Mouse (Mus musculus): ENCODE results near the gene Dcaf4. TPM values are rescaled to one million over a fixed set of nuclear protein-coding genes. Genes with fewer than 3 reads are reported as not detected.

Dcaf4 gene
- polyA plus RNA-seq, 1 experiment from 2014 or later, result 27.6 TPM

DNA sequence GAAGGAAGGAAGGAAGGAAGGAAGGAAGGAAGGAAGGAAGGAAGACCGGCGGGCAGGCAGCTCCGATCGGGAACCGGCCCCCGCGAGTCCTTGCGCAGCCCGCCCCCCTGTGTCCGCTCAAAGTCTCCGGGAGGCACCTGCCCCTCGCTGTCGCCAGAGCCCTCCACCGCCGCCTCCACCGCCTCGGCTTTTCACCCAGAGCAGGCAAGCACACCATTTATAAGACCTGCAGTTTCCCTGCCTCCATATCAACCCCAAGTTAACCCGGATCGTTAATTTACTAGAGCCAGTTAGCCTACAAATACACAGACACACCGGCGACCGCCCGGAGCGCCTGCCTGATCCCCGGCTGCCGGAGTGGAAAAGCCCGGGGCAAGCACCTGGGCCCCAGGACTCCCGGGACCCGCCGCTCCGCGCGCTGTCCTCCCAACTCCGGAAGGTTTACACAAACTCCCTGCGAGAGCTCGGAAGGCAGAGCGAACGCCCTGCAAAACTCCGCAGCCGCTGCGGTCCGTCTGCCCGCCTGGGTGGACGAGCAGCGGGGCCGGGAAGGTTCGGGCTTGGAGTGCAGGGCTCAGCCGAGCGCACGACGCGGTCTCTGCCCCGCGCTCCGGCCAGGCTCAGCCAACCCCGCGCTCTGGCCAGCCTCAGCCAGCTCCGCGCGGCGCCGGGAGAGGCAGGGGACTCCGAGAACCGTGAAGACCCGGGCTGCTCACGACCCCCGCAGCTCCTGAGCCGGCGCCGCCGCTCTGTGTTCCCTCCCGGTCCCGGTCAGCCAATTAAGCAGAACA is 33.4 kb upstream of the Dcaf4 start:
- DNase-seq (ENCODE audit: low spot score), result peak; percentile 89
- peaks cover 27% of the 10 kb centered on the region for H3K4me1 ChIP-seq
- no peaks in the 10 kb centered on the region for H3K36me3 ChIP-seq
- peak overlapping the region; percentile 95 for H3K27ac ChIP-seq
- H3K4me3 ChIP-seq, result peak overlapping the region; percentile 91
- under 1% methylated on average over 73 of the region's 73 CpGs for WGBS
- peaks cover 3% of the 10 kb centered on the region for H3K9me3 ChIP-seq
- no peaks in the 10 kb centered on the region for H3K27me3 ChIP-seq (ENCODE audit: insufficient read depth, poor library complexity, severe bottlenecking)

DNA sequence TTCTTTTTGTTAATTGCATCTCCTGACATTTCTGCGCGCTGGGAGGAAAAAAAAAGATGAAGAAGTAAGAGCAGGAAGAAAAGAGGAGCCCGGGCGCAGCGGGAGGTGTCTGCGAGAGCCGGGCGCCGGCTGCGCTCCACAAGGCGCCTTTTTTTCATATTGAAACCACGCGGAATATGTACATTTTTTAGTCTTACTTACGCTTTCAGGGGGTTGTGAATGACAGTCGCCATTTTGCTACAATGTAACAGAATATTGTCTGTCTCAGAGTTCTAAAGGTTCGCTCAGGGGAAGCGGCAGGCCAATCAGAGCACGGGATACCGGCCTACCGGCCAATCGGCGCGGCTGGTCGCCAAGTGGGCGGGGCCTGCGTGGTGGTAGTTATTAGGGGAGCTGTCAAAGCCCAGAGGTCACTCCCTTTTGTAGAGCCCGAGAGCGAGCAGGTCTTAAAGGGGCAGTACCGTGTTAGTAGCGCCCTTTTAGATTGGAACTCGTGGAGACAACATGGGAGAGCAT is 32.7 kb upstream of the Dcaf4 start, which contains the start of gene Dpf3:
Dpf3 (minus strand) TSS at position 241 of the 516 bp plus-strand sequence.
- Histone ChIP-seq H3K27ac (peak within 1 kb of the TSS; percentile 95), H3K9me3 (peaks cover 3% of the 10 kb centered on the region), H3K4me1 (peaks cover 27% of the 10 kb centered on the region), H3K4me3 (peak within 1 kb of the TSS; percentile 91), H3K27me3 (ENCODE audit: insufficient read depth, poor library complexity, severe bottlenecking) (no peaks in the 10 kb centered on the region), H3K36me3 (no peaks in the 10 kb centered on the region)
- DNase-seq (ENCODE audit: low spot score), result peak; percentile 99
- WGBS, result under 1% methylated on average over 31 of the region's 31 CpGs

DNA sequence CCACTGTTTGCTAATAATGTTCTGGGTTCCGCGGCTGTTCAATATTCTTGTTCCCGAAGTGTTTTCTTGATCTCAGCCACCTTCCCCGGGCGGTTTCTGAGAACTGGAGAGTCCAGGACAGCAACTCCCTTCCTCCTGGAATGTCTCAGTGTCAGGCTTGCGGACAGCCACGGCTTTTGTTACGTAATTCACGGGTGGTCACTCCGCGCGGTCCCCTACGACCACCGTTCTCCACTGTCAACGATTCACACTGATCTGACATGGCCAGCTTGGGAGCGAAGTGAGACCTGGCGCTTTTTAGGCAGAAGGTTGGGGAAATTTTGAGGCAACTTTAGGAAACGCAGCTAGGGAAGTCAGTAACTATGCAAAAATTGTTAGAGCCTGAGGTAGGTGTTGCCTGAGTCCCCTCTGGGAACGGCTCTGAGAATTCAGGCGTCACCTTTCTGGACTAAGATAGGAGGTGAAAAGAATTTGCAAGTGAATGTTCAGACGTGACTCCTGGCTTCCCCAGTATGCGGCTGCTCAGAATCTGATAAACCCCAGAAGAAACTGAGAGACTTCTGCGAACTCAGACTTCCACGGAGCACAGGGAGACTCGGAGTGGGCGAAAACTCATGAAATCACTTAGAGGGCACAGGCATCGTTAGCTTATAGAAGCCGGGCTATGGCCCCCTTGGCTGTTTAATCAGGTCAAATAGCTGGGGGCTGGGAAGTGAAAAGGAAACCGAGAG is 31.9 kb upstream of the Dcaf4 start:
- Histone ChIP-seq H3K36me3 (no peaks in the 10 kb centered on the region), H3K27me3 (ENCODE audit: insufficient read depth, poor library complexity, severe bottlenecking) (no peaks in the 10 kb centered on the region), H3K4me3 (peak overlapping the region; percentile 91), H3K4me1 (peaks cover 26% of the 10 kb centered on the region), H3K9me3 (peaks cover 3% of the 10 kb centered on the region), H3K27ac (peak overlapping the region; percentile 95)
- under 1% methylated on average over 29 of the region's 29 CpGs for WGBS
- peak; percentile 85 for DNase-seq (ENCODE audit: low spot score)

DNA sequence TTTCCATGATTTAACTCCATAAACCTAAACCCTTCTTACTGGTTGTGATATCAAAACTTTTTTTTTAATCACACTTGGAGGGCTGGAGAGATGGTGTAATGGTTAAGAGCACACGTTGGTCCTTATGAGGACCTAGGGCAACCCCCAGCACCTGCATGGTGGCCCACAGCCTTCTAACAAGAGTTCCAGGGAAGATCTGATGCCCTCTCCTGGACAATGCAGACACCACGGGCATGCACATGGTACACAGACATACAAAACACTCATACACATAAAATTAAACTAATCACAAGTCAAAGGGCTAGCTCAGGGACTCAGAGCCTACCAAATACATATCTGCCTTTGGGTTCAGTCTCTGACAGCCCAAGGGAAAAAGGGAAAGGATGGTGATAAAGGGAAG is 30.5 kb upstream of the Dcaf4 start:
- H3K4me3 ChIP-seq, result no peak overlapping the region
- DNase-seq (ENCODE audit: low spot score), result no peak
- H3K27me3 ChIP-seq (ENCODE audit: insufficient read depth, poor library complexity, severe bottlenecking), result no peaks in the 10 kb centered on the region
- peaks cover 27% of the 10 kb centered on the region for H3K4me1 ChIP-seq
- H3K27ac ChIP-seq, result no peak overlapping the region
- no peaks in the 10 kb centered on the region for H3K36me3 ChIP-seq
- H3K9me3 ChIP-seq, result peaks cover 3% of the 10 kb centered on the region
- 38% methylated on average over 2 of the region's 2 CpGs for WGBS

DNA sequence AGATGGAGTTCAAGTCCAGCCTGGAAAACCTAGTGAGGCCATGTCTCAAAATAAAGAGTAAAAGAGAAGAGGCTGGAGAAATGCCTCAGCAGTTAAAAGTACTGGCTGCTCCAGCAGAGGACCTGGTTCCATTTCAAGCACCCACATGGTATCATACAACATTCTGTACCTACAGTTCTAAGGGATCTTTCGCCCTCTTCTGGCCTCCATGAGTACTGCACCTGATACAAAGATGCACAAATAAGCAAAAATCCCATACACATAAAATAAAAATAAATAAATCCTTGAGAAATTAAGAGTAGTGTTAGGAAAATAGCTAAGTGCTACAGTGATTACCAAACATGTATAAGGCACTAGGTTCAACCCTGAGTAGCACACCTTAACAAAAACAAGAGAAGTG is 28.7 kb upstream of the Dcaf4 start:
- Histone ChIP-seq H3K9me3 (peaks cover 3% of the 10 kb centered on the region), H3K4me1 (peaks cover 33% of the 10 kb centered on the region), H3K27ac (no peak overlapping the region), H3K27me3 (ENCODE audit: insufficient read depth, poor library complexity, severe bottlenecking) (no peaks in the 10 kb centered on the region), H3K4me3 (no peak overlapping the region), H3K36me3 (no peaks in the 10 kb centered on the region)
- no peak for DNase-seq (ENCODE audit: low spot score)
- 38% methylated on average over 1 of the region's 1 CpGs for WGBS

DNA sequence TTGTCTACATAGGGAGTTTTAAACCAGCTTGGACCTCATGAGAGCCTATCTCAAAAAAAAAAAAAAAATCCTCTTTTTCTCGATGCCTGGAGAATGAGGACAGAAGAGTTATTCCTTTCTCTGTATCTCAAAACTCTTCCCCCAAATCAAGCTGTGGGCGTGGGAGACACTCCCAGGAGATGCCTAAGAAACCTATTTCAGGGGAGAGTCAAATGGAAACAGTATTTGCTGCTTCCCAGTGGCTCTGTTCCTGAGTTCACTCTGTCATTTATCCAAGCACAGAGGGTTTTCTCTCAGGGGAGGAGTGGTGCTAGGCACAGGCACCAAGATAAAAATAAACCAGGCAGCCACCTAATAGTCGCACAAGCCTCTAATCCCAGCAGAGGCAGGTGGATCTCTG is 27.5 kb upstream of the Dcaf4 start:
- DNase-seq (ENCODE audit: low spot score), result no peak
- Histone ChIP-seq H3K27me3 (ENCODE audit: insufficient read depth, poor library complexity, severe bottlenecking) (no peaks in the 10 kb centered on the region), H3K9me3 (peaks cover 3% of the 10 kb centered on the region), H3K36me3 (no peaks in the 10 kb centered on the region), H3K27ac (no peak overlapping the region), H3K4me1 (peaks cover 33% of the 10 kb centered on the region), H3K4me3 (no peak overlapping the region)
- WGBS, result 54% methylated on average over 3 of the region's 3 CpGs

DNA sequence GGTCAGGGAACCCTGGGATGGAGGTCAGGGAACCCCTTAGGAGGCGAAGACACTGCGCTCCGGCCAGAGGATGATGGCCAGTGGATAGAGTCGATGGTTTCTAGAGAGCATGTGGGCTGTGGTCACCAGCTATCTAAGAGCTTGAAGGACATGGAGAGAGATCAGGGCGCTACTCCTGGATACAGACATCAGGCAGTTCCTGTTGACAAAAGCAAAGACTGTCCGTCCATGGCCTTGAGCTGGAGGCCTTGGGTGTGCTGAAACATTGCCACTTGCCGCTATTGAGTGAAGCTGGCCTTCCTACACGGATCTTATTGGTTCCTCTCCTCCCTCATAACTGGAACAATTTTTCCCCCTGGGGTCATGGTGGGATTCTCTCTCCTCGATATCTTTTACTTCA is 26.1 kb upstream of the Dcaf4 start:
- H3K27me3 ChIP-seq (ENCODE audit: insufficient read depth, poor library complexity, severe bottlenecking), result no peaks in the 10 kb centered on the region
- H3K27ac ChIP-seq, result no peak overlapping the region
- H3K9me3 ChIP-seq, result peaks cover 3% of the 10 kb centered on the region
- H3K36me3 ChIP-seq, result no peaks in the 10 kb centered on the region
- DNase-seq (ENCODE audit: low spot score), result no peak
- H3K4me3 ChIP-seq, result no peak overlapping the region
- H3K4me1 ChIP-seq, result peaks cover 28% of the 10 kb centered on the region
- WGBS, result 78% methylated on average over 9 of the region's 9 CpGs

DNA sequence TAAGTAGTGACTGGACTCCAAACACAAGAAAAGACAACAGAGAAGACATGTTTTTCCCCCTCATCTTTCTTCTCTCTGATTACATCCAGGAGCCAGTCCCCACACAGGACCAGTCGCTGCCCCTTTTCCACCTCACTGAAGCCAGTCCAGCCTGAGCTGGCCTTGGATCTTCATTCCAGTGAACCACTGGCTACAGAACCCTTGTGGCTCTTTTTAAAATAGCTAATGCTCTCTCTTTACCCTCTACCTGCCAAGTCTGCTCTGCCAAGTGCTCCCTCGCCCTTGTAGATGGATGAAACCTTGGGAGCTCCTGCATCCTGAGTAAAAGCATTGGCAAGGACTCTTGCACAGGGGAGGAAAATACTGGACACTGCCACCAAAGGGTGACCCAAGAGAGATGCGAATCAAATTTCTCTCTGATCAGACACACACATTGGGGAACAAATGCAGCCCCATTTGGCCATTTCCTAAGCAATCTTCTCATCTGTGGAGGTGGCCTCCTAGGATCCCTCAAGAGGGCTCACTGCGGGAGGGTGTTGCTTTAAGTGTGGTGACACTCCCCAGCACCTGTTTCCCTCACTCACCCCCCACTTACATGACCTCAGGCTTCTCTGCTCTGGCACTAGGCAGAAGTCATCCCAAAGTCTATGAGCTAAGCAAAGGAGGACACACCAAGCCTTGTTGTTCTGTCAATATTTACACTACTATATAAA is 24.9 kb upstream of the Dcaf4 start:
- H3K36me3 ChIP-seq, result no peaks in the 10 kb centered on the region
- H3K9me3 ChIP-seq, result peaks cover 3% of the 10 kb centered on the region
- peaks cover 26% of the 10 kb centered on the region for H3K4me1 ChIP-seq
- 61% methylated on average over 4 of the region's 4 CpGs for WGBS
- no peak overlapping the region for H3K4me3 ChIP-seq
- H3K27me3 ChIP-seq (ENCODE audit: insufficient read depth, poor library complexity, severe bottlenecking), result no peaks in the 10 kb centered on the region
- no peak for DNase-seq (ENCODE audit: low spot score)
- no peak overlapping the region for H3K27ac ChIP-seq

DNA sequence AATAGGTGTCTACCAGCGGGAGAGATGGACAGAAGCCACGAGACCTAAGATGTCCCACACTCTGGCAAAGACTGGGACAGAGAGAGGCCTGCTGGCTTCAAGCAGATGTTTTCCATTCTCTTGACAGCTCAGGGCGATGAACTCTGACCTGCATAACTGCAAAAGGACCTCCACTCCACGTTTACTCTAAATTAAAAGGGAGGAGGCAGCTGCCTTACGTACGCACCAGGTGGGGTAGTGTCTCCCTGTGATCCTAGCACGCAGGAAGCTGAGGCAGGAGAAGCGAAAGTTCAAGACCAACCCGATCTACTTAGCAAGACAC is 24.3 kb upstream of the Dcaf4 start:
- no peaks in the 10 kb centered on the region for H3K36me3 ChIP-seq
- H3K4me1 ChIP-seq, result peaks cover 26% of the 10 kb centered on the region
- 56% methylated on average over 9 of the region's 9 CpGs for WGBS
- H3K9me3 ChIP-seq, result peaks cover 3% of the 10 kb centered on the region
- H3K4me3 ChIP-seq, result no peak overlapping the region
- DNase-seq (ENCODE audit: low spot score), result no peak
- H3K27ac ChIP-seq, result no peak overlapping the region
- H3K27me3 ChIP-seq (ENCODE audit: insufficient read depth, poor library complexity, severe bottlenecking), result no peaks in the 10 kb centered on the region

DNA sequence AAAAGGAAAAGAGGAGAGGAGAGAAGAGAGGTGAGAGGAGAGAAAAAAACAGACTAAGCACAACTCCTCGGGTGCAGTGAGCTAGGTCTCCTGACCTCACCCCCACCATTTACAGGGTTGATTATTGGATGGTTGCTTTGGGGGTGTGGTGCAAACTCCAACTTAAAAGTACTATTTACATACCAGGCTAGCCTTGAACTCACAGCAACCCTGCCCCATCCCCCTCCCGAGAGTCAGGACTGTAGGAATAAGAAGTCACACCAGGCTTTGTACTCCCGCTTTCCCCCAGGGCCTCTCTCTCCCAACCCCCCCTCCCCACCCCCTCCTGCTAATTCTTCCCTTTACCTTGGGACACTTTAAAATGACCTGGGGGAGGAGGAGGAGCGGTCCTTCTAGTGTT is 23.9 kb upstream of the Dcaf4 start:
- no peak for DNase-seq (ENCODE audit: low spot score)
- Histone ChIP-seq H3K27me3 (ENCODE audit: insufficient read depth, poor library complexity, severe bottlenecking) (no peaks in the 10 kb centered on the region), H3K4me3 (no peak overlapping the region), H3K36me3 (no peaks in the 10 kb centered on the region), H3K4me1 (peaks cover 26% of the 10 kb centered on the region), H3K9me3 (peaks cover 2% of the 10 kb centered on the region), H3K27ac (no peak overlapping the region)
- 84% methylated on average over 4 of the region's 4 CpGs for WGBS

DNA sequence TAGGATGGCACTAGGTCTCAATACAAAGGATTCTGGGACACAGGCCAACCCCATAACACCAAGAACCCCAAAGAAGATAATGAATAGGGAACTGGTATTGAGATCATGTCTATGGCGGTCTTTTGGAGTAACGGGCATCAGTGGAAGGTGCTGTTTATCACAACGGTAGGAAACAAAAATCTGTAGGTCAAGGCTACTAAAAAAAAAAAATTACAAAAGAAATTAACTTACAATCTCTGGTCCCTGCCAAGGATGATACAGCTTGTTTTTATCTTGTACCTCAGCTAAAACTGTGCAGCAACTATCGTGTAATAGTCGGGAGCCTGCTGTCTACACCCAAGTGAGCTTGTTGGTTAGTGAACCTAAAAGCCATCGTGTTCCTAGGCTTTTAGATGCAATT is 23.5 kb upstream of the Dcaf4 start:
- no peak overlapping the region for H3K4me3 ChIP-seq
- WGBS, result 89% methylated on average over 6 of the region's 6 CpGs
- no peaks in the 10 kb centered on the region for H3K9me3 ChIP-seq
- H3K27me3 ChIP-seq (ENCODE audit: insufficient read depth, poor library complexity, severe bottlenecking), result no peaks in the 10 kb centered on the region
- DNase-seq (ENCODE audit: low spot score), result no peak
- H3K27ac ChIP-seq, result no peak overlapping the region
- H3K36me3 ChIP-seq, result no peaks in the 10 kb centered on the region
- peaks cover 26% of the 10 kb centered on the region for H3K4me1 ChIP-seq

DNA sequence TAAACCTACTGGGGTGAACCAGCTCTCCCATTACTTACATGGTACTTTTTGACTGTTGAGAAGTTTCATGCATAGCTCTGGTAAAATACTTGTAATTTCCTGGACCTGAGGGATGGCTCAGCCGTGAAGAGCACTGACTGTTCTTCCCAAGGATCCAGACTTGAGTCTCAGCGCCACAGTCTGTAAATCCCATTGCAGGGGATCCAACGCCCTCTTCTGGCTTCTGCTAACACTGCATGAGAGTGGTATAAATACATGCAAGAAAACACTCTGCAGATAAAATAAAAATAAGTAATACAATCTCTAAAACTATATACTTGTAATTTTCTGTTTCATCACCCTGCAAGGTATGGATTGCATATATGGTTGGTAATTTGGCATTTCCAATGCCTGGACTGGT is 22.3 kb upstream of the Dcaf4 start:
- DNase-seq (ENCODE audit: low spot score), result no peak
- Histone ChIP-seq H3K4me3 (no peak overlapping the region), H3K9me3 (no peaks in the 10 kb centered on the region), H3K4me1 (peaks cover 23% of the 10 kb centered on the region), H3K27ac (no peak overlapping the region), H3K36me3 (no peaks in the 10 kb centered on the region), H3K27me3 (ENCODE audit: insufficient read depth, poor library complexity, severe bottlenecking) (no peaks in the 10 kb centered on the region)
- 79% methylated on average over 3 of the region's 3 CpGs for WGBS

DNA sequence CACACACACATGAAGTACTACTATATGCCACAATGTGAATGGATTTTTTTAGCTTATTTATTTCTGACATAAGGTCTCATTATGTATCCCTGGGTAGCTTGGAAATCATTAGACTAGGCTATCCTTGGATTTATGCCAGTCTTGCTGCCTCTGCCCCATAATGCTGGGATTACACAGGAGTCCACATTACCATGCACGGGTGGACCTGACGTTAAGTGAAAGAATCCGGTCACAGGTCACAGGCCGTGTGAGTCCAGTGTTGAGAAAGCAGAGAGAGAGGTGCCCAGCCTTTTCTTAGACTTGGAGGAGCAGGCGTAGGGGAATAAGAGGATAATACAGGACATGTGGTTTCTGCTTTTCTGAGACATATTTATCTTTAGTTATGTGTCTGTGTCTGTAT is 21.0 kb upstream of the Dcaf4 start:
- Histone ChIP-seq H3K4me3 (no peak overlapping the region), H3K27ac (no peak overlapping the region), H3K9me3 (no peaks in the 10 kb centered on the region), H3K36me3 (no peaks in the 10 kb centered on the region), H3K27me3 (ENCODE audit: insufficient read depth, poor library complexity, severe bottlenecking) (no peaks in the 10 kb centered on the region), H3K4me1 (peaks cover 13% of the 10 kb centered on the region)
- no peak for DNase-seq (ENCODE audit: low spot score)
- WGBS, result 83% methylated on average over 5 of the region's 5 CpGs
